ENCODE assay signal across 8 mouse cellular contexts in the genomic region with DNA sequence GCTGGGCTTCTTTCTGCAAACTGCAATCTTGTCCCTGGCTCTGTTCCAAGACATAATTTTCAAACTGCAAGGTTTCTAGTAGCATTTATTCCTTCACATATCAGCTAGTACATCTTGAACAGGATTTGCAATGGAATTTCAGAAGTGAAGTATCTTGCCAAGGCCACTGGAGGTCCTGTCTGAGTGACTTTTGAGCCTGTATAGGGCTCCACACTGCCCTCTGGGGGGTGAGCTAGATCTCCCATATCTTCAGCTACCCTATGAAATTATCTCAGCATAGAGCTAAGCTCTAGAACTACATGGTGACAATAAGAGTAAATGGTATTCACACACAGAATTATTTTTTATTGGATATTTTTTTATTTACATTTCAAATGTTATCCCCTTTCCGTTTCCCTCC. TPM values are rescaled to one million over a fixed set of nuclear protein-coding genes. Genes with fewer than 3 reads are reported as not detected.
DNase-seq lines count a peak whose midpoint lies in the region; ATAC-seq lines count a peak whose summit lies in the region.
"Had no signal": no experiment of that assay in that cellular context is flagged by ENCODE, and none has a peak within 500 bp of the region (broad histone marks: within the 10 kb centered on the region; RNA-seq: fewer than 3 reads in every experiment).

No protein-coding gene starts in this region.

- 87% methylated on average over 1 of the region's 1 CpGs for WGBS in liver, embryonic 15.5 days (ENCODE audit: insufficient replicate concordance)
- WGBS in forebrain, embryonic 15.5 days, result 96% methylated on average over 1 of the region's 1 CpGs

- peak; percentile 8 to 15 for DNase-seq in left cerebral cortex, postnatal 14 days (ENCODE audit: low spot score in 2 of 2)
- no peak for DNase-seq in left cerebral cortex, adult 9 months (ENCODE audit: low spot score in 2 of 2)
- DNase-seq in ZHBTc4 (ENCODE audit: low read depth, low spot score), result peak; percentile 23
- DNase-seq in spleen, postnatal 14 days (ENCODE audit: low spot score in 2 of 2), result peak; percentile 49 to 55
- DNase-seq in urinary bladder, postnatal 10 days (ENCODE audit: low spot score), result no peak

- no peaks in the 10 kb centered on the region for H3K36me3 ChIP-seq in liver, embryonic 15.5 days (replicated peaks)
- H3K36me3 ChIP-seq in forebrain, embryonic 15.5 days, result no peaks in the 10 kb centered on the region
- H3K36me3 ChIP-seq: embryonic facial prominence, embryonic 15.5 days had no signal

- H3K9me3 ChIP-seq in liver, embryonic 15.5 days (replicated peaks), result no peaks in the 10 kb centered on the region
- H3K9me3 ChIP-seq in forebrain, embryonic 15.5 days, result no peaks in the 10 kb centered on the region
- H3K9me3 ChIP-seq: embryonic facial prominence, embryonic 15.5 days had no signal

- H3K4me2 ChIP-seq in liver, embryonic 15.5 days, result no peak overlapping the region
- no peak overlapping the region for H3K4me2 ChIP-seq in forebrain, embryonic 15.5 days (replicated peaks)
- H3K4me2 ChIP-seq: embryonic facial prominence, embryonic 15.5 days had no signal

- H3K4me3 ChIP-seq in liver, embryonic 15.5 days (replicated peaks), result no peak overlapping the region
- H3K4me3 ChIP-seq in forebrain, embryonic 15.5 days, result no peak overlapping the region
- H3K4me3 ChIP-seq: embryonic facial prominence, embryonic 15.5 days had no signal

- ATAC-seq in liver, embryonic 15.5 days (ENCODE audit: insufficient read depth), result peak; percentile 57; the same call in 1 of the 2 replicates
- no peak for ATAC-seq in forebrain, embryonic 15.5 days (replicated peaks)

- no peak overlapping the region for H3K27ac ChIP-seq in liver, embryonic 15.5 days (replicated peaks)
- no peak overlapping the region for H3K27ac ChIP-seq in forebrain, embryonic 15.5 days (replicated peaks)
- H3K27ac ChIP-seq: embryonic facial prominence, embryonic 15.5 days had no signal

- H3K27me3 ChIP-seq in liver, embryonic 15.5 days, result no peaks in the 10 kb centered on the region
- H3K27me3 ChIP-seq in forebrain, embryonic 15.5 days, result no peaks in the 10 kb centered on the region
- H3K27me3 ChIP-seq: embryonic facial prominence, embryonic 15.5 days had no signal

- intact Hi-C loops in left cerebral cortex, postnatal 14 days (cut with DNase I), result no loop called here

- H3K4me1 ChIP-seq in liver, embryonic 15.5 days (replicated peaks), result peaks cover 8% of the 10 kb centered on the region; the same call in 1 of the 2 replicates
- H3K4me1 ChIP-seq in forebrain, embryonic 15.5 days, result no peaks in the 10 kb centered on the region
- H3K4me1 ChIP-seq: embryonic facial prominence, embryonic 15.5 days had no signal

- no peak overlapping the region for H3K9ac ChIP-seq in liver, embryonic 15.5 days
- no peak overlapping the region for H3K9ac ChIP-seq in forebrain, embryonic 15.5 days (replicated peaks)
- H3K9ac ChIP-seq: embryonic facial prominence, embryonic 15.5 days had no signal

RNA-seq across cellular contexts. Expression of a gene that starts 2.9 kb away (rescaled TPM):
- 10 to 100 TPM; 10.1 to 11.1 TPM for total RNA-seq in left cerebral cortex, postnatal 14 days (2021)
- 0.99 and 1.9 TPM in 2 replicates for polyA plus RNA-seq in liver, embryonic 15.5 days (2015; fragmentation: Nextera tagmentation; extraction: Ambion mirVana)
- 0.33 and 0.82 TPM in 2 replicates for polyA plus RNA-seq in forebrain, embryonic 15.5 days (2015; fragmentation: Nextera tagmentation; extraction: Ambion mirVana)

RNA-seq across cellular contexts. Expression of a gene that starts 16.7 kb away (rescaled TPM):
- under 1 TPM; 0.36 to 0.57 TPM for total RNA-seq in left cerebral cortex, postnatal 14 days (2021)
- 6.1 and 6.4 TPM in 2 replicates for polyA plus RNA-seq in liver, embryonic 15.5 days (2015; fragmentation: Nextera tagmentation; extraction: Ambion mirVana)
- polyA plus RNA-seq in forebrain, embryonic 15.5 days (2015; fragmentation: Nextera tagmentation; extraction: Ambion mirVana), result 0.18 and 0.23 TPM in 2 replicates

Comparison
In these comparisons a context has a peak if more than half of its experiments do, and no peak if none do; other contexts are left out.
1. DNase-seq: peak in left cerebral cortex, postnatal 14 days (2 of 2), ZHBTc4 (single experiment) and spleen, postnatal 14 days (2 of 2); none in left cerebral cortex, adult 9 months (0 of 2) and urinary bladder, postnatal 10 days (single experiment).